In genomic region chr19:26930295-26931283, GRCm38 (mm10) we compare ENCODE assay signal across 19 mouse cellular contexts. TPM values are rescaled to one million over a fixed set of nuclear protein-coding genes. Genes with fewer than 3 reads are reported as not detected.
A peak's percentile ranks its signal among the peaks of the same experiment; 100 is the strongest.
DNase-seq lines count a peak whose midpoint lies in the region; ATAC-seq lines count a peak whose summit lies in the region.
"Had no signal": no experiment of that assay in that cellular context is flagged by ENCODE, and none has a peak within 500 bp of the region (broad histone marks: within the 10 kb centered on the region; RNA-seq: fewer than 3 reads in every experiment).

No protein-coding gene starts in this region.

- H3K27me3 ChIP-seq in hindbrain, embryonic 15.5 days: no peaks in the 10 kb centered on the region
- H3K27me3 ChIP-seq in hindbrain, embryonic 14.5 days (ENCODE audit: control insufficient read depth, insufficient read depth, low read length): no peaks in the 10 kb centered on the region
- H3K27me3 ChIP-seq: embryonic facial prominence, embryonic 15.5 days; forebrain, embryonic 12.5 days had no signal

- WGBS in hindbrain, embryonic 15.5 days: 44% methylated on average over 6 of the region's 6 CpGs
- WGBS in hindbrain, embryonic 14.5 days: 47% methylated on average over 6 of the region's 6 CpGs

- no peak overlapping the region for H3K4me3 ChIP-seq in hindbrain, embryonic 15.5 days
- no peak overlapping the region for H3K4me3 ChIP-seq in hindbrain, embryonic 14.5 days (replicated peaks; ENCODE audit: low read length)
- H3K4me3 ChIP-seq: embryonic facial prominence, embryonic 15.5 days; forebrain, embryonic 12.5 days; gastrocnemius, adult 2 months had no signal

- H3K36me3 ChIP-seq in hindbrain, embryonic 15.5 days: no peaks in the 10 kb centered on the region
- no peaks in the 10 kb centered on the region for H3K36me3 ChIP-seq in hindbrain, embryonic 14.5 days (replicated peaks; ENCODE audit: control insufficient read depth, insufficient read depth)
- H3K36me3 ChIP-seq: embryonic facial prominence, embryonic 15.5 days; forebrain, embryonic 12.5 days had no signal

- peak; percentile 63; the same call in 1 of the 2 replicates for ATAC-seq in hindbrain, embryonic 15.5 days (ENCODE audit: low FRiP score, low read depth)
- no peak for ATAC-seq in hindbrain, embryonic 14.5 days (ENCODE audit: low FRiP score)

- no peak overlapping the region for H3K27ac ChIP-seq in hindbrain, embryonic 15.5 days (replicated peaks)
- H3K27ac ChIP-seq in hindbrain, embryonic 14.5 days: no peak overlapping the region
- H3K27ac ChIP-seq: embryonic facial prominence, embryonic 15.5 days; forebrain, embryonic 12.5 days; gastrocnemius, adult 2 months; liver, embryonic 14.5 days had no signal

- DNase-seq in hindbrain, embryonic 14.5 days (ENCODE audit: low spot score): no peak
- DNase-seq in R1 (ENCODE audit: low read depth, low spot score): peak; percentile 4
- peak; percentile 14 for DNase-seq in brain, embryonic 18.5 days (ENCODE audit: low read depth, low spot score)
- DNase-seq in layer of hippocampus, adult 9-11 months: peak; percentile 5
- DNase-seq in cerebellum, adult 18-20 months: no peak
- DNase-seq in lung, adult 18-20 months: no peak
- DNase-seq: adrenal gland, adult 8-10 months; gastrocnemius, adult 2 months; heart, postnatal 10 days; lung, postnatal 10 days had no signal

- H3K9ac ChIP-seq in hindbrain, embryonic 15.5 days: no peak overlapping the region
- no peak overlapping the region for H3K9ac ChIP-seq in hindbrain, embryonic 14.5 days
- H3K9ac ChIP-seq: embryonic facial prominence, embryonic 15.5 days; forebrain, embryonic 12.5 days; liver, embryonic 14.5 days had no signal

- H3K4me1 ChIP-seq in hindbrain, embryonic 15.5 days (replicated peaks): no peaks in the 10 kb centered on the region
- no peaks in the 10 kb centered on the region for H3K4me1 ChIP-seq in hindbrain, embryonic 14.5 days (replicated peaks; ENCODE audit: control insufficient read depth, insufficient read depth, low read length)
- H3K4me1 ChIP-seq: embryonic facial prominence, embryonic 15.5 days; forebrain, embryonic 12.5 days had no signal

- H3K9me3 ChIP-seq in hindbrain, embryonic 15.5 days: no peaks in the 10 kb centered on the region
- H3K9me3 ChIP-seq in hindbrain, embryonic 14.5 days (ENCODE audit: control insufficient read depth, low read length): no peaks in the 10 kb centered on the region
- H3K9me3 ChIP-seq: embryonic facial prominence, embryonic 15.5 days; forebrain, embryonic 12.5 days had no signal

- H3K4me2 ChIP-seq in hindbrain, embryonic 15.5 days: no peak overlapping the region
- H3K4me2 ChIP-seq in hindbrain, embryonic 14.5 days (replicated peaks): no peak overlapping the region
- H3K4me2 ChIP-seq: embryonic facial prominence, embryonic 15.5 days; forebrain, embryonic 12.5 days had no signal

RNA-seq across cellular contexts. Expression of gene Gm815, which starts 44.9 kb away (rescaled TPM):
- polyA plus RNA-seq in hindbrain, embryonic 15.5 days (2015; fragmentation: Nextera tagmentation; extraction: Ambion mirVana): not detected in 2 replicates
- polyA plus RNA-seq in hindbrain, embryonic 14.5 days (2014; fragmentation: Nextera tagmentation; extraction: Ambion mirVana): not detected in 2 replicates
- polyA plus RNA-seq: brain, embryonic 14.5 days; embryonic facial prominence, embryonic 15.5 days; forebrain, embryonic 12.5 days; intestine, embryonic 14.5 days; kidney, embryonic 14.5 days; limb, embryonic 11.5 days; liver, embryonic 14.5 days; urinary bladder, adult 2 months had no signal

Comparison
In these comparisons a context has a peak if more than half of its experiments do, and no peak if none do; other contexts are left out.
1. DNase-seq: peak in R1 (single experiment), brain, embryonic 18.5 days (single experiment) and layer of hippocampus, adult 9-11 months (single experiment); none in hindbrain, embryonic 14.5 days (single experiment), cerebellum, adult 18-20 months (0 of 2) and lung, adult 18-20 months (0 of 2).